Mouse (Mus musculus) large intestine, adult 2 months (tissue): ENCODE results near the gene Actr5. TPM values are rescaled to one million over a fixed set of nuclear protein-coding genes. Genes with fewer than 3 reads are reported as not detected.

Experiments
- DNase-seq: peaks from one replicate; pipeline ENCODE4 v3.0.0-alpha.2; 2012; ENCODE audit warnings: low read depth, low spot score
- WGBS: fragments of 180-500 bp; shearing (Covaris S2); methylation state at CpG from one replicate; pipeline ENCODE4 v1.1.7; 2018; 5-methylcytosine and 5-hydroxymethylcytosine counted together
- polyA plus RNA-seq: library from polyadenylated mRNA; depleted of rRNA; stranded (reverse); fragments of >200 nt; gene quantifications from 2 replicates; pipeline ENCODE4 v1.2.3, GENCODE M21; 2012; rRNA removed

Gene Actr5
- polyA plus RNA-seq, 1 experiment = 6.0 TPM

- WGBS = 42% methylated on average over 11 of the region's 11 CpGs
- DNase-seq = no peak
These were observed 57.8 kb downstream of the Actr5 start for GRCm38 (mm10) chr2:158682344-158683037.

GRCm38 (mm10) chr2:158683038-158683413 is 58.3 kb downstream of the Actr5 start:
- WGBS = 21% methylated on average over 4 of the region's 4 CpGs

GRCm38 (mm10) chr2:158684247-158684843 is 59.7 kb downstream of the Actr5 start:
- 52% methylated on average over 9 of the region's 9 CpGs for WGBS

More at GRCm38 (mm10) chr2:158683038-158683413, 58.3 kb downstream of the Actr5 start:
- DNase-seq = no peak

GRCm38 (mm10) chr2:158684910-158685309 is 60.2 kb downstream of the Actr5 start:
- WGBS = 68% methylated on average over 3 of the region's 3 CpGs
- DNase-seq = no peak

More at GRCm38 (mm10) chr2:158684247-158684843, 59.7 kb downstream of the Actr5 start:
- no peak for DNase-seq

- 44% methylated on average over 2 of the region's 2 CpGs for WGBS
- DNase-seq = no peak
These were observed 61.7 kb downstream of the Actr5 start for GRCm38 (mm10) chr2:158686394-158686793.

GRCm38 (mm10) chr2:158687804-158688241 is 63.1 kb downstream of the Actr5 start:
- 37% methylated on average over 25 of the region's 25 CpGs for WGBS
- no peak for DNase-seq

Other genes with a start within 250 kb of the Actr5 start
- gene Snhg11, start 249.2 kb upstream of the Actr5 start, polyA plus RNA-seq = 1.1 and 2.7 TPM in 2 replicates
- 12.0 and 21.8 TPM in 2 replicates for gene Ralgapb, start 215.0 kb upstream of the Actr5 start, polyA plus RNA-seq
- 3.3 and 5.6 TPM in 2 replicates for gene Adig, start 122.3 kb upstream of the Actr5 start, polyA plus RNA-seq
- gene Arhgap40, start 112.1 kb upstream of the Actr5 start, polyA plus RNA-seq = not detected in 2 replicates
- gene Slc32a1, start 14.1 kb upstream of the Actr5 start, polyA plus RNA-seq = 0.02 TPM in 1 of 2 replicates, not detected in the other
- gene Ppp1r16b, start 40.5 kb downstream of the Actr5 start, polyA plus RNA-seq = 2.7 and 3.5 TPM in 2 replicates
- 25.6 and 26.4 TPM in 2 replicates for gene Fam83d, start 143.2 kb downstream of the Actr5 start, polyA plus RNA-seq
- gene Dhx35, start 169.9 kb downstream of the Actr5 start, polyA plus RNA-seq = 15.6 and 18.9 TPM in 2 replicates